Comparison of ENCODE assay signal across 8 mouse cellular contexts in the genomic region with DNA sequence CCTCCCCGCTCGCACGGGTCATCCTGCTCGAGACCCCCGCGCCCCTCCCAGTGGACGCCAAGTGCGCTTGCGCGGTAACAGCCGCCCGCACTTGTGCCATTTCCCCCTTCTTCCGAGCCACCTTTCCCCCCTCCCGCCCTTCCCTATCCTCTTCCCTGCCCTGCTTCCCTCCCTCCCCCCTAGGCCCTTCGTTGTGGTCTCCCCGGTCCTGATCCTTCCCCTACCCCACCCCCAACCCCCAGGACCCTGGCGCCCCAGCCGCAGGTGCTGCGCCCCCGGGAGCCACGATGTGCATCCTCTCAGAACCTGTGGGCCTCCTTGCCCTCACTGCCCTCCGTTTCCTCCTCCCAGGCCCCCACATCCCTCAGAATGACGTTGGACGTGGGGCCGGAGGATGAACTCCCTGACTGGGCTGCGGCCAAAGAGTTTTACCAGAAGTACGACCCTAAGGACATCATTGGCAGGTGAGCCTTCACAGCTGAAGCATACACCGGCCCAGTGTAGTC. TPM values are rescaled to one million over a fixed set of nuclear protein-coding genes. Genes with fewer than 3 reads are reported as not detected.
A peak's percentile ranks its signal among the peaks of the same experiment; 100 is the strongest.
DNase-seq lines count a peak whose midpoint lies in the region; ATAC-seq and TF ChIP-seq lines count a peak whose summit lies in the region.

No protein-coding gene starts in this region.

- peak overlapping the region; percentile 94 for H3K4me3 ChIP-seq in heart, embryonic 12.5 days
- peak overlapping the region; percentile 40 for H3K4me3 ChIP-seq in C2C12 (ENCODE audit: insufficient read depth, poor library complexity, severe bottlenecking)
- peak overlapping the region; percentile 93 for H3K4me3 ChIP-seq in embryonic facial prominence, embryonic 10.5 days
- H3K4me3 ChIP-seq in hindbrain, embryonic 16.5 days (ENCODE audit: low read length) = peak overlapping the region; percentile 93
- peak overlapping the region; percentile 60 for H3K4me3 ChIP-seq in midbrain, embryonic 15.5 days

- no peak for DNase-seq in heart, postnatal 4 days
- DNase-seq in embryonic facial prominence, embryonic 10.5 days (ENCODE audit: low spot score) = no peak
- DNase-seq in left cerebral cortex, adult 11 months (ENCODE audit: low spot score) = no peak
- no peak for DNase-seq in gastrocnemius, postnatal 10 days

- peaks cover 22% of the 10 kb centered on the region for H3K36me3 ChIP-seq in heart, embryonic 12.5 days
- peaks cover 5% of the 10 kb centered on the region for H3K36me3 ChIP-seq in C2C12 (ENCODE audit: control insufficient read depth, insufficient read depth)
- peaks cover 42% of the 10 kb centered on the region for H3K36me3 ChIP-seq in embryonic facial prominence, embryonic 10.5 days (replicated peaks)
- peaks cover 3% of the 10 kb centered on the region; the same call in 1 of the 2 replicates for H3K36me3 ChIP-seq in hindbrain, embryonic 16.5 days (ENCODE audit: control insufficient read depth, insufficient read depth, low read length)
- peaks cover 12% of the 10 kb centered on the region for H3K36me3 ChIP-seq in midbrain, embryonic 15.5 days (replicated peaks)

- no peaks in the 10 kb centered on the region for H3K9me3 ChIP-seq in heart, embryonic 12.5 days (replicated peaks)
- H3K9me3 ChIP-seq in embryonic facial prominence, embryonic 10.5 days = no peaks in the 10 kb centered on the region
- no peaks in the 10 kb centered on the region for H3K9me3 ChIP-seq in hindbrain, embryonic 16.5 days (ENCODE audit: control insufficient read depth, low read length)
- no peaks in the 10 kb centered on the region for H3K9me3 ChIP-seq in midbrain, embryonic 15.5 days

- H3K9ac ChIP-seq in heart, embryonic 12.5 days = peak overlapping the region; percentile 94
- peak overlapping the region; percentile 90 for H3K9ac ChIP-seq in hindbrain, embryonic 16.5 days (ENCODE audit: low read depth, low read length)
- H3K9ac ChIP-seq in midbrain, embryonic 15.5 days = peak overlapping the region; percentile 64

- peak overlapping the region; percentile 98 for H3K4me2 ChIP-seq in heart, embryonic 12.5 days
- peak overlapping the region; percentile 95 for H3K4me2 ChIP-seq in hindbrain, embryonic 16.5 days (ENCODE audit: low read length)
- peak overlapping the region; percentile 90 for H3K4me2 ChIP-seq in midbrain, embryonic 15.5 days

- ATAC-seq in heart, embryonic 12.5 days (ENCODE audit: insufficient number of reproducible peaks, low FRiP score) = peak; percentile 73; the same call in 1 of the 2 replicates
- peak; percentile 79; the same call in 1 of the 2 replicates for ATAC-seq in hindbrain, embryonic 16.5 days
- ATAC-seq in midbrain, embryonic 15.5 days (replicated peaks) = peak; percentile 84

- peaks cover 19% of the 10 kb centered on the region for H3K4me1 ChIP-seq in heart, embryonic 12.5 days (replicated peaks)
- H3K4me1 ChIP-seq in embryonic facial prominence, embryonic 10.5 days = peaks cover 27% of the 10 kb centered on the region
- H3K4me1 ChIP-seq in hindbrain, embryonic 16.5 days (ENCODE audit: control insufficient read depth, insufficient read depth, low read depth, low read length) = peaks cover 20% of the 10 kb centered on the region
- peaks cover 30% of the 10 kb centered on the region for H3K4me1 ChIP-seq in midbrain, embryonic 15.5 days

- WGBS in heart, embryonic 12.5 days = under 1% methylated on average over 27 of the region's 28 CpGs
- WGBS in embryonic facial prominence, embryonic 10.5 days = 2% methylated on average over 28 of the region's 28 CpGs
- WGBS in hindbrain, embryonic 16.5 days = under 1% methylated on average over 28 of the region's 28 CpGs
- under 1% methylated on average over 27 of the region's 28 CpGs for WGBS in midbrain, embryonic 15.5 days

- peaks cover 6% of the 10 kb centered on the region for H3K79me3 ChIP-seq in C2C12 (ENCODE audit: low read depth)

- peak overlapping the region; percentile 64 for H3ac ChIP-seq in C2C12 (ENCODE audit: control insufficient read depth, insufficient read length, low read depth)

- peak overlapping the region; percentile 69 for H3K27ac ChIP-seq in heart, embryonic 12.5 days (ENCODE audit: poor library complexity, severe bottlenecking)
- H3K27ac ChIP-seq in embryonic facial prominence, embryonic 10.5 days (replicated peaks) = peak overlapping the region; percentile 92
- peak overlapping the region; percentile 84 for H3K27ac ChIP-seq in hindbrain, embryonic 16.5 days (ENCODE audit: low read depth, low read length)
- H3K27ac ChIP-seq in midbrain, embryonic 15.5 days = peak overlapping the region; percentile 83

- H3K79me2 ChIP-seq in C2C12 (ENCODE audit: control insufficient read depth, insufficient read depth) = peaks cover 19% of the 10 kb centered on the region

- H3K27me3 ChIP-seq in heart, embryonic 12.5 days (replicated peaks) = no peaks in the 10 kb centered on the region
- H3K27me3 ChIP-seq in C2C12 (ENCODE audit: control insufficient read depth, insufficient read depth, insufficient read length) = no peaks in the 10 kb centered on the region
- no peaks in the 10 kb centered on the region for H3K27me3 ChIP-seq in embryonic facial prominence, embryonic 10.5 days (replicated peaks; ENCODE audit: low read depth, poor library complexity, severe bottlenecking)
- H3K27me3 ChIP-seq in hindbrain, embryonic 16.5 days (replicated peaks; ENCODE audit: control insufficient read depth, insufficient read depth, low read length) = no peaks in the 10 kb centered on the region
- no peaks in the 10 kb centered on the region for H3K27me3 ChIP-seq in midbrain, embryonic 15.5 days (replicated peaks)

- no peak for TF ChIP-seq CTCF in C2C12 (IDR thresholded peaks at IDR 0.05; ENCODE audit: control insufficient read depth, insufficient read depth, insufficient read length)

TF ChIP-seq in C2C12, 6 proteins besides CTCF, POLR2A, EP300 and RAD21:
- TF ChIP-seq MYOG (IDR thresholded peaks at IDR 0.05; ENCODE audit: control insufficient read depth, extremely low read depth, insufficient read length) (no peak), MAX (IDR thresholded peaks at IDR 0.05) (no peak), FOSL1 (IDR thresholded peaks at IDR 0.05; ENCODE audit: insufficient read depth, low read length, poor library complexity, severe bottlenecking) (no peak), MYOD1 (IDR thresholded peaks at IDR 0.05; ENCODE audit: control insufficient read depth, insufficient read length, low read depth) (no peak), CEBPB (IDR thresholded peaks at IDR 0.05; ENCODE audit: low read depth) (no peak), USF1 (IDR thresholded peaks at IDR 0.05; ENCODE audit: low read depth) (no peak)

RNA-seq across cellular contexts. Expression of a gene that starts 0.4 kb away (rescaled TPM):
- 34.1 and 35.9 TPM in 2 replicates for polyA plus RNA-seq in heart, embryonic 12.5 days (2016; fragmentation: Nextera tagmentation; extraction: Ambion mirVana)
- total RNA-seq in heart, postnatal 4 days (2021) = 10 to 100 TPM; 18.1 to 19.4 TPM
- polyA plus RNA-seq in C2C12 (2012; fragmentation: generic; extraction: Trizol) = 21.1 TPM
- 40.7 and 43.4 TPM in 2 replicates for polyA plus RNA-seq in embryonic facial prominence, embryonic 10.5 days (2016; fragmentation: Nextera tagmentation; extraction: Ambion mirVana)
- polyA plus RNA-seq in hindbrain, embryonic 16.5 days (2015; fragmentation: Nextera tagmentation; extraction: Ambion mirVana) = 60.5 and 60.9 TPM in 2 replicates
- 60.0 and 61.0 TPM in 2 replicates for polyA plus RNA-seq in midbrain, embryonic 15.5 days (2015; fragmentation: Nextera tagmentation; extraction: Ambion mirVana)
- 10 to 100 TPM; 13.3 to 17.6 TPM for total RNA-seq in gastrocnemius, postnatal 10 days (2021)

RNA-seq across cellular contexts. Expression of a gene that starts 12.4 kb away (rescaled TPM):
- 1.4 and 3.1 TPM in 2 replicates for polyA plus RNA-seq in heart, embryonic 12.5 days (2016; fragmentation: Nextera tagmentation; extraction: Ambion mirVana)
- under 1 TPM in 1 of 2 experiments, not detected in 1; 0.45 TPM for total RNA-seq in heart, postnatal 4 days (2021)
- polyA plus RNA-seq in C2C12 (2012; fragmentation: generic; extraction: Trizol) = not detected
- 5.1 and 7.3 TPM in 2 replicates for polyA plus RNA-seq in embryonic facial prominence, embryonic 10.5 days (2016; fragmentation: Nextera tagmentation; extraction: Ambion mirVana)
- polyA plus RNA-seq in hindbrain, embryonic 16.5 days (2015; fragmentation: Nextera tagmentation; extraction: Ambion mirVana) = 4.3 and 6.2 TPM in 2 replicates
- 5.7 and 6.3 TPM in 2 replicates for polyA plus RNA-seq in midbrain, embryonic 15.5 days (2015; fragmentation: Nextera tagmentation; extraction: Ambion mirVana)
- not detected for total RNA-seq in gastrocnemius, postnatal 10 days (2021)

RNA-seq across cellular contexts. Expression of a gene that starts 14.8 kb away (rescaled TPM):
- polyA plus RNA-seq in heart, embryonic 12.5 days (2016; fragmentation: Nextera tagmentation; extraction: Ambion mirVana) = 8.7 and 9.8 TPM in 2 replicates
- total RNA-seq in heart, postnatal 4 days (2021) = 1 to 10 TPM; 6.5 to 9.2 TPM
- polyA plus RNA-seq in C2C12 (2012; fragmentation: generic; extraction: Trizol) = 4.2 TPM
- polyA plus RNA-seq in embryonic facial prominence, embryonic 10.5 days (2016; fragmentation: Nextera tagmentation; extraction: Ambion mirVana) = 11.8 and 15.3 TPM in 2 replicates
- 11.6 and 13.3 TPM in 2 replicates for polyA plus RNA-seq in hindbrain, embryonic 16.5 days (2015; fragmentation: Nextera tagmentation; extraction: Ambion mirVana)
- 10.8 and 10.9 TPM in 2 replicates for polyA plus RNA-seq in midbrain, embryonic 15.5 days (2015; fragmentation: Nextera tagmentation; extraction: Ambion mirVana)
- 1 to 10 TPM; 1.7 to 3.2 TPM for total RNA-seq in gastrocnemius, postnatal 10 days (2021)

RNA-seq across cellular contexts. Expression of a gene that starts 15.0 kb away (rescaled TPM):
- polyA plus RNA-seq in heart, embryonic 12.5 days (2016; fragmentation: Nextera tagmentation; extraction: Ambion mirVana) = 38.8 and 40.0 TPM in 2 replicates
- total RNA-seq in heart, postnatal 4 days (2021) = 10 to 100 TPM; 47.8 to 49.7 TPM
- 29.7 TPM for polyA plus RNA-seq in C2C12 (2012; fragmentation: generic; extraction: Trizol)
- polyA plus RNA-seq in embryonic facial prominence, embryonic 10.5 days (2016; fragmentation: Nextera tagmentation; extraction: Ambion mirVana) = 61.2 and 64.2 TPM in 2 replicates
- polyA plus RNA-seq in hindbrain, embryonic 16.5 days (2015; fragmentation: Nextera tagmentation; extraction: Ambion mirVana) = 38.0 and 48.1 TPM in 2 replicates
- polyA plus RNA-seq in midbrain, embryonic 15.5 days (2015; fragmentation: Nextera tagmentation; extraction: Ambion mirVana) = 47.9 and 51.1 TPM in 2 replicates
- 10 to 100 TPM; 26.9 to 37.8 TPM for total RNA-seq in gastrocnemius, postnatal 10 days (2021)

RNA-seq across cellular contexts. Expression of a gene that starts 42.0 kb away (rescaled TPM):
- polyA plus RNA-seq in heart, embryonic 12.5 days (2016; fragmentation: Nextera tagmentation; extraction: Ambion mirVana) = 12.7 and 13.7 TPM in 2 replicates
- 10 to 100 TPM; 31.8 to 38.0 TPM for total RNA-seq in heart, postnatal 4 days (2021)
- polyA plus RNA-seq in C2C12 (2012; fragmentation: generic; extraction: Trizol) = 5.2 TPM
- polyA plus RNA-seq in embryonic facial prominence, embryonic 10.5 days (2016; fragmentation: Nextera tagmentation; extraction: Ambion mirVana) = 31.6 and 33.6 TPM in 2 replicates
- 15.0 and 20.7 TPM in 2 replicates for polyA plus RNA-seq in hindbrain, embryonic 16.5 days (2015; fragmentation: Nextera tagmentation; extraction: Ambion mirVana)
- 25.5 and 26.6 TPM in 2 replicates for polyA plus RNA-seq in midbrain, embryonic 15.5 days (2015; fragmentation: Nextera tagmentation; extraction: Ambion mirVana)
- total RNA-seq in gastrocnemius, postnatal 10 days (2021) = 10 to 100 TPM in 1 of 2 experiments, 1 to 10 TPM in 1; 9.2 to 14.7 TPM

Comparison
In these comparisons a context has a peak if more than half of its experiments do, and no peak if none do; other contexts are left out.
1. H3K4me3 ChIP-seq: peak in every context shown above with its lines; median percentile 94 in heart, embryonic 12.5 days; 93 in embryonic facial prominence, embryonic 10.5 days; 93 in hindbrain, embryonic 16.5 days; 60 in midbrain, embryonic 15.5 days; 40 in C2C12.